Mouse (Mus musculus): ENCODE results near the gene Rbks.

- TF ChIP-seq CTCF (IDR thresholded peaks at IDR 0.05; ENCODE audit: control insufficient read depth, insufficient read depth, low read length), result no peak
- TF ChIP-seq POLR2A (IDR thresholded peaks at IDR 0.05; ENCODE audit: borderline replicate concordance, control insufficient read depth, low read depth, low read length), result no peak
Measured at GRCm38 (mm10) chr5:31627562-31628526, 69.6 kb downstream of the Rbks start.
